ENCODE assay signal across 10 mouse cellular contexts in the genomic region with DNA sequence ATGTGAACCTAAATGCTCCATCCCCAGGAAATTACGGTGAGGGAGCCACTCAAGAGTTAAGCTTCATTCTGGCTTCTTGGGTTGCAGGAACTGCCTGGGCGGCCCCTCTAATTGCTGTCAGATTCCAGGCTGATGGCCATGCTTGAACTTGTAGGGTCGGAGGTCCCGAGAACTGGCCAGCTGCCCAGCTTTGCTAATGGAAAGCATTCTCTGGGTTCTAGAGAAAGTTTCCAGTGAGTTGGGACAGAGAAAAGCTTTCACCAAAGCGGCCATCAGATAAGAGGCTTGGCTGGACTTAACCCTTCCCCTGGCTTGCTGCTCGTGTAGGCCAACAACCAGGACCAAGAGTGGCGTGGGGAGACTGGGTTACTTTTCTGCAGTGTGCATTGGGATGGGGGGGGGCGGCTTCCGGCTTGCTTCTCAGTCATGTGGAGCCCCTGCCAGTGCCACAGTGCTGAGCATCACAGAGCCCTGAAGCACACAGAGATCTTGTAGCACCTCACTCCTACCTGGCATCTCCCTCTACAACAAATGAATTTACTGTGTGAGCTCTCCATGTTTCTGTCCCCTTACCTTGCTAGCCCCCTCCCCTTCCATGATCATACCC. TPM values are rescaled to one million over a fixed set of nuclear protein-coding genes. Genes with fewer than 3 reads are reported as not detected.
DNase-seq lines count a peak whose midpoint lies in the region; ATAC-seq and TF ChIP-seq lines count a peak whose summit lies in the region.
"Had no signal": no experiment of that assay in that cellular context is flagged by ENCODE, and none has a peak within 500 bp of the region (broad histone marks: within the 10 kb centered on the region; RNA-seq: fewer than 3 reads in every experiment).

No protein-coding gene starts in this region.

- no peak overlapping the region for H3K4me3 ChIP-seq in heart, postnatal 0 days (ENCODE audit: low read depth, low read length)
- no peak overlapping the region for H3K4me3 ChIP-seq in midbrain, embryonic 16.5 days (ENCODE audit: low read depth, low read length)
- H3K4me3 ChIP-seq: megakaryocyte, embryonic 14.5 days had no signal

- H3K27ac ChIP-seq in heart, postnatal 0 days (ENCODE audit: low read depth) = no peak overlapping the region
- H3K27ac ChIP-seq in midbrain, embryonic 16.5 days (ENCODE audit: low read length) = no peak overlapping the region

- no peaks in the 10 kb centered on the region for H3K9me3 ChIP-seq in heart, postnatal 0 days (replicated peaks; ENCODE audit: control insufficient read depth, low read length)
- no peaks in the 10 kb centered on the region for H3K9me3 ChIP-seq in midbrain, embryonic 16.5 days (replicated peaks; ENCODE audit: control insufficient read depth, low read length, poor library complexity, severe bottlenecking)
- H3K9me3 ChIP-seq: megakaryocyte, embryonic 14.5 days had no signal

- 26% methylated on average over 9 of the region's 9 CpGs for whole genome bisulfite sequencing in heart, postnatal 0 days
- WGBS in midbrain, embryonic 16.5 days = 70% methylated on average over 9 of the region's 9 CpGs

- H3K9ac ChIP-seq in heart, postnatal 0 days (replicated peaks; ENCODE audit: low read depth, low read length) = no peak overlapping the region
- H3K9ac ChIP-seq in midbrain, embryonic 16.5 days (ENCODE audit: low read depth, low read length) = no peak overlapping the region

- no peak overlapping the region for H3K4me2 ChIP-seq in heart, postnatal 0 days (ENCODE audit: low read depth, low read length)
- no peak overlapping the region for H3K4me2 ChIP-seq in midbrain, embryonic 16.5 days (ENCODE audit: low read length)

- no peaks in the 10 kb centered on the region for H3K27me3 ChIP-seq in heart, postnatal 0 days (ENCODE audit: control insufficient read depth, insufficient read depth, low read length)
- H3K27me3 ChIP-seq in midbrain, embryonic 16.5 days (ENCODE audit: control insufficient read depth, insufficient read depth, low read depth, low read length) = no peaks in the 10 kb centered on the region

- no peak for TF ChIP-seq CTCF in heart, postnatal 0 days (IDR thresholded peaks at IDR 0.05; ENCODE audit: low read depth)

- DNase-seq in heart, adult 11 months = peak; percentile 93
- DNase-seq in heart, adult 8-10 months (ENCODE audit: low spot score) = no peak
- peak; percentile 31 to 44 for DNase-seq in adrenal gland, postnatal 36 days
- peak; percentile 65 for DNase-seq in heart, postnatal 0 days (ENCODE audit: low spot score)
- DNase-seq in kidney, postnatal 25 days = peak; percentile 89 to 91
- peak; percentile 47 for DNase-seq in ovary, postnatal 36 days (ENCODE audit: low spot score)
- DNase-seq in cerebellum, adult 9-11 months = no peak

- H3K36me3 ChIP-seq in heart, postnatal 0 days (replicated peaks; ENCODE audit: control insufficient read depth, insufficient read depth, low read length) = no peaks in the 10 kb centered on the region
- H3K36me3 ChIP-seq in midbrain, embryonic 16.5 days (ENCODE audit: control insufficient read depth, insufficient read depth, low read length) = peaks cover 5% of the 10 kb centered on the region; the same call in 1 of the 2 replicates

- no peak for TF ChIP-seq EP300 in heart, postnatal 0 days (IDR thresholded peaks at IDR 0.05; ENCODE audit: low read depth)

- ATAC-seq in heart, postnatal 0 days (ENCODE audit: insufficient read depth, low read depth) = peak; percentile 59; the same call in 1 of the 2 replicates
- no peak for ATAC-seq in midbrain, embryonic 16.5 days

- H3K4me1 ChIP-seq in heart, postnatal 0 days (ENCODE audit: control insufficient read depth, insufficient read depth) = no peaks in the 10 kb centered on the region
- H3K4me1 ChIP-seq in midbrain, embryonic 16.5 days (ENCODE audit: control insufficient read depth, insufficient read depth, low read length) = no peaks in the 10 kb centered on the region

RNA-seq across cellular contexts. Expression of gene Spire2, which starts 15.8 kb away (rescaled TPM):
- total RNA-seq in heart, adult 8-10 months (2022) = under 1 TPM in 2 of 4 experiments, not detected in 2; 0.16 to 0.22 TPM
- total RNA-seq in adrenal gland, postnatal 36 days (2021) = 1 to 10 TPM; 1.1 to 1.4 TPM
- total RNA-seq in heart, postnatal 0 days (2014; rRNA removed; ENCODE audit: low replicate concordance) = 0.15 and 1.2 TPM in 2 replicates
- polyA plus RNA-seq in heart, postnatal 0 days (2015; fragmentation: Nextera tagmentation; extraction: Ambion mirVana) = 0.23 and 0.40 TPM in 2 replicates
- 39.1 and 42.3 TPM in 2 replicates for polyA plus RNA-seq in midbrain, embryonic 16.5 days (2015; fragmentation: Nextera tagmentation; extraction: Ambion mirVana)

RNA-seq across cellular contexts. Expression of gene Tcf25, which starts 25.2 kb away (rescaled TPM):
- total RNA-seq in heart, adult 8-10 months (2022) = 100 to 1,000 TPM; 135 to 187 (median 158) TPM
- 100 to 1,000 TPM; 213 to 255 TPM for total RNA-seq in adrenal gland, postnatal 36 days (2021)
- total RNA-seq in heart, postnatal 0 days (2014; rRNA removed; ENCODE audit: low replicate concordance) = 172 and 193 TPM in 2 replicates
- polyA plus RNA-seq in heart, postnatal 0 days (2015; fragmentation: Nextera tagmentation; extraction: Ambion mirVana) = 123 and 127 TPM in 2 replicates
- 338 and 394 TPM in 2 replicates for polyA plus RNA-seq in midbrain, embryonic 16.5 days (2015; fragmentation: Nextera tagmentation; extraction: Ambion mirVana)

RNA-seq across cellular contexts. Expression of gene Fanca, which starts 30.0 kb away (rescaled TPM):
- total RNA-seq in heart, adult 8-10 months (2022) = 1 to 10 TPM; 5.3 to 7.8 (median 6.3) TPM
- 10 to 100 TPM in 1 of 2 experiments, 1 to 10 TPM in 1; 1.9 to 10.5 TPM for total RNA-seq in adrenal gland, postnatal 36 days (2021)
- 24.3 and 37.1 TPM in 2 replicates for total RNA-seq in heart, postnatal 0 days (2014; rRNA removed; ENCODE audit: low replicate concordance)
- polyA plus RNA-seq in heart, postnatal 0 days (2015; fragmentation: Nextera tagmentation; extraction: Ambion mirVana) = 6.1 and 6.7 TPM in 2 replicates
- 5.0 and 5.4 TPM in 2 replicates for polyA plus RNA-seq in midbrain, embryonic 16.5 days (2015; fragmentation: Nextera tagmentation; extraction: Ambion mirVana)

RNA-seq across cellular contexts. Expression of gene Mc1r, which starts 58.6 kb away (rescaled TPM):
- not detected for total RNA-seq in heart, adult 8-10 months (2022)
- total RNA-seq in adrenal gland, postnatal 36 days (2021) = not detected
- total RNA-seq in heart, postnatal 0 days (2014; rRNA removed; ENCODE audit: low replicate concordance) = not detected in 2 replicates
- polyA plus RNA-seq in heart, postnatal 0 days (2015; fragmentation: Nextera tagmentation; extraction: Ambion mirVana) = not detected in 2 replicates
- polyA plus RNA-seq in midbrain, embryonic 16.5 days (2015; fragmentation: Nextera tagmentation; extraction: Ambion mirVana) = 0.08 and 0.11 TPM in 2 replicates
- total RNA-seq: common myeloid progenitor, adult 5-6 weeks had no signal

Comparison
In these comparisons a context has a peak if more than half of its experiments do, and no peak if none do; other contexts are left out.
1. DNase-seq: peak in heart, adult 11 months (single experiment), adrenal gland, postnatal 36 days (2 of 2), heart, postnatal 0 days (single experiment), kidney, postnatal 25 days (2 of 2) and ovary, postnatal 36 days (single experiment); none in heart, adult 8-10 months (single experiment) and cerebellum, adult 9-11 months (single experiment).